Mouse (Mus musculus): ENCODE data around the gene Ocln. TPM values are rescaled to one million over a fixed set of nuclear protein-coding genes. Genes with fewer than 3 reads are reported as not detected.

Gene Ocln
- polyA plus RNA-seq, 1 experiment from 2014 or later: 44.5 TPM

- Histone ChIP-seq H3K9ac (ENCODE audit: low read depth, low read length) (no peak overlapping the region), H3K4me2 (replicated peaks; ENCODE audit: low read depth) (peak overlapping the region; percentile 30; the same call in 1 of the 2 replicates), H3K27me3 (replicated peaks; ENCODE audit: control insufficient read depth, insufficient read depth, low read length) (no peaks in the 10 kb centered on the region), H3K4me3 (ENCODE audit: low read depth, low read length) (no peak overlapping the region), H3K4me1 (replicated peaks; ENCODE audit: control insufficient read depth, insufficient read depth, low read length) (no peaks in the 10 kb centered on the region), H3K36me3 (ENCODE audit: control insufficient read depth, insufficient read depth) (peaks cover 12% of the 10 kb centered on the region; the same call in 1 of the 2 replicates), H3K27ac (ENCODE audit: low read depth, low read length) (peak overlapping the region; percentile 74), H3K9me3 (ENCODE audit: control insufficient read depth) (no peaks in the 10 kb centered on the region)
- TF ChIP-seq CTCF (IDR thresholded peaks at IDR 0.05; ENCODE audit: low read depth): peak; percentile 25
- peak; percentile 59; the same call in 1 of the 2 replicates for ATAC-seq
- WGBS: 52% methylated on average over 11 of the region's 17 CpGs
Observed at GRCm38 (mm10) chr13:100594041-100594792, 41.7 kb upstream of the Ocln start.

GRCm38 (mm10) chr13:100588646-100589045, 36.1 kb upstream of the Ocln start:
- TF ChIP-seq CTCF (IDR thresholded peaks at IDR 0.05; ENCODE audit: low read depth): no peak
- ATAC-seq: 0 out of 2 replicates have a peak, but pooled peaks have one; percentile 13
- Histone ChIP-seq H3K4me2 (replicated peaks; ENCODE audit: low read depth) (peak overlapping the region; percentile 35; the same call in 1 of the 2 replicates), H3K9me3 (ENCODE audit: control insufficient read depth) (no peaks in the 10 kb centered on the region), H3K27me3 (replicated peaks; ENCODE audit: control insufficient read depth, insufficient read depth, low read length) (no peaks in the 10 kb centered on the region), H3K36me3 (ENCODE audit: control insufficient read depth, insufficient read depth) (no peaks in the 10 kb centered on the region; the same call in 1 of the 2 replicates), H3K4me1 (replicated peaks; ENCODE audit: control insufficient read depth, insufficient read depth, low read length) (no peaks in the 10 kb centered on the region), H3K27ac (ENCODE audit: low read depth, low read length) (no peak overlapping the region; the same call in 1 of the 2 replicates), H3K4me3 (ENCODE audit: low read depth, low read length) (no peak overlapping the region), H3K9ac (ENCODE audit: low read depth, low read length) (no peak overlapping the region)
- 70% methylated on average over 12 of the region's 12 CpGs for WGBS

GRCm38 (mm10) chr13:100582144-100582543, 29.6 kb upstream of the Ocln start:
- no peaks in the 10 kb centered on the region for H3K4me1 ChIP-seq (replicated peaks; ENCODE audit: control insufficient read depth, insufficient read depth, low read length)
- no peak overlapping the region for H3K9ac ChIP-seq (ENCODE audit: low read depth, low read length)
- no peaks in the 10 kb centered on the region for H3K27me3 ChIP-seq (replicated peaks; ENCODE audit: control insufficient read depth, insufficient read depth, low read length)
- TF ChIP-seq CTCF (IDR thresholded peaks at IDR 0.05; ENCODE audit: low read depth): no peak
- H3K4me3 ChIP-seq (ENCODE audit: low read depth, low read length): no peak overlapping the region
- H3K9me3 ChIP-seq (ENCODE audit: control insufficient read depth): no peaks in the 10 kb centered on the region
- WGBS: 38% methylated on average over 6 of the region's 6 CpGs
- ATAC-seq: no peak
- H3K36me3 ChIP-seq (ENCODE audit: control insufficient read depth, insufficient read depth): no peaks in the 10 kb centered on the region
- no peak overlapping the region for H3K4me2 ChIP-seq (replicated peaks; ENCODE audit: low read depth)
- H3K27ac ChIP-seq (ENCODE audit: low read depth, low read length): no peak overlapping the region

GRCm38 (mm10) chr13:100581701-100582100, 29.2 kb upstream of the Ocln start:
- WGBS: 32% methylated on average over 3 of the region's 3 CpGs
- Histone ChIP-seq H3K36me3 (ENCODE audit: control insufficient read depth, insufficient read depth) (no peaks in the 10 kb centered on the region), H3K4me2 (replicated peaks; ENCODE audit: low read depth) (no peak overlapping the region), H3K27ac (ENCODE audit: low read depth, low read length) (no peak overlapping the region), H3K9ac (ENCODE audit: low read depth, low read length) (no peak overlapping the region), H3K4me3 (ENCODE audit: low read depth, low read length) (no peak overlapping the region), H3K4me1 (replicated peaks; ENCODE audit: control insufficient read depth, insufficient read depth, low read length) (no peaks in the 10 kb centered on the region), H3K27me3 (replicated peaks; ENCODE audit: control insufficient read depth, insufficient read depth, low read length) (no peaks in the 10 kb centered on the region), H3K9me3 (ENCODE audit: control insufficient read depth) (no peaks in the 10 kb centered on the region)
- ATAC-seq: 0 out of 2 replicates have a peak, but pooled peaks have one; percentile 14
- TF ChIP-seq CTCF (IDR thresholded peaks at IDR 0.05; ENCODE audit: low read depth): no peak

- Histone ChIP-seq H3K4me3 (ENCODE audit: low read depth, low read length) (no peak overlapping the region), H3K4me1 (replicated peaks; ENCODE audit: control insufficient read depth, insufficient read depth, low read length) (no peaks in the 10 kb centered on the region), H3K27ac (ENCODE audit: low read depth, low read length) (no peak overlapping the region), H3K36me3 (ENCODE audit: control insufficient read depth, insufficient read depth) (no peaks in the 10 kb centered on the region), H3K4me2 (replicated peaks; ENCODE audit: low read depth) (no peak overlapping the region), H3K9ac (ENCODE audit: low read depth, low read length) (no peak overlapping the region), H3K9me3 (ENCODE audit: control insufficient read depth) (no peaks in the 10 kb centered on the region), H3K27me3 (replicated peaks; ENCODE audit: control insufficient read depth, insufficient read depth, low read length) (no peaks in the 10 kb centered on the region)
- no peak for ATAC-seq
- peak; percentile 60 for TF ChIP-seq CTCF (IDR thresholded peaks at IDR 0.05; ENCODE audit: low read depth)
Observed at GRCm38 (mm10) chr13:100579951-100580350, 27.4 kb upstream of the Ocln start.

- no peak for ATAC-seq
- H3K27ac ChIP-seq (ENCODE audit: low read depth, low read length): no peak overlapping the region
- 38% methylated on average over 3 of the region's 3 CpGs for WGBS
- no peak for TF ChIP-seq CTCF (IDR thresholded peaks at IDR 0.05; ENCODE audit: low read depth)
- H3K9ac ChIP-seq (ENCODE audit: low read depth, low read length): no peak overlapping the region
- no peaks in the 10 kb centered on the region for H3K27me3 ChIP-seq (replicated peaks; ENCODE audit: control insufficient read depth, insufficient read depth, low read length)
- H3K4me1 ChIP-seq (replicated peaks; ENCODE audit: control insufficient read depth, insufficient read depth, low read length): no peaks in the 10 kb centered on the region
- H3K4me3 ChIP-seq (ENCODE audit: low read depth, low read length): no peak overlapping the region
- H3K36me3 ChIP-seq (ENCODE audit: control insufficient read depth, insufficient read depth): no peaks in the 10 kb centered on the region
- no peak overlapping the region for H3K4me2 ChIP-seq (replicated peaks; ENCODE audit: low read depth)
- H3K9me3 ChIP-seq (ENCODE audit: control insufficient read depth): no peaks in the 10 kb centered on the region
Observed at GRCm38 (mm10) chr13:100579220-100579619, 26.7 kb upstream of the Ocln start.

Measured in intestine, postnatal 0 days (tissue).